Mouse (Mus musculus) forebrain, embryonic 16.5 days (tissue): ENCODE data around the gene Chchd3. TPM values are rescaled to one million over a fixed set of nuclear protein-coding genes. Genes with fewer than 3 reads are reported as not detected.

ENCODE experiments used
- polyA plus RNA-seq: library from polyadenylated mRNA; unstranded; fragments of >200 nt; fragmentation: Nextera tagmentation; extraction: Ambion mirVana; gene quantifications from 2 replicates; pipeline ENCODE4 v1.2.1, GENCODE M21; 2015

Chchd3 gene
- polyA plus RNA-seq, 1 experiment from 2014 or later = 121 TPM

Other genes starting within 250 kb of the Chchd3 start
- 68.1 and 70.0 TPM in 2 replicates for gene Exoc4, start 188.8 kb upstream of the Chchd3 start, polyA plus RNA-seq